Mouse (Mus musculus) heart, adult 2 months (tissue): ENCODE measurements around the gene Dbi. TPM values are rescaled to one million over a fixed set of nuclear protein-coding genes. Genes with fewer than 3 reads are reported as not detected.

Source experiments
- DNase-seq, 2 experiments: peaks; one replicate each; pipeline ENCODE4 v3.0.0; 2021
- H3K27ac ChIP-seq: fragments of 200-600 bp; 2 replicates; pipeline ENCODE4 v1.8.1; 2022
- H3K27me3 ChIP-seq: fragments of 200-500 bp; 2 replicates; pipeline ENCODE4 v1.6.1; 2012; ENCODE audit warnings: mild to moderate bottlenecking, low read length, inconsistent platforms, mixed read lengths; ENCODE audit not compliant: control insufficient read depth, insufficient read depth
- H3K36me3 ChIP-seq: fragments of 200-500 bp; 2 replicates; pipeline ENCODE4 v1.6.1; 2012; ENCODE audit warnings: low read length, inconsistent platforms; ENCODE audit not compliant: control insufficient read depth, insufficient read depth
- H3K4me1 ChIP-seq: fragments of 200-500 bp; 2 replicates; pipeline ENCODE4 v1.6.1; 2011; ENCODE audit warnings: low read length; ENCODE audit not compliant: control insufficient read depth, insufficient read depth
- H3K4me3 ChIP-seq: fragments of 200-600 bp; 2 replicates; pipeline ENCODE4 v1.8.1; 2022
- H3K79me2 ChIP-seq: fragments of 200-500 bp; replicated peaks from 2 replicates; pipeline ENCODE4 v1.6.1; 2012; ENCODE audit warnings: mild to moderate bottlenecking, inconsistent platforms, low read length, moderate library complexity, mixed read lengths; ENCODE audit not compliant: control insufficient read depth, insufficient read depth
- H3K9ac ChIP-seq: fragments of 200-500 bp; 2 replicates; pipeline ENCODE4 v1.6.1; 2012; ENCODE audit warnings: low read depth, mild to moderate bottlenecking, control low read depth, inconsistent platforms, low read length, mixed read lengths
- CTCF ChIP-seq: fragments of 200-600 bp; IDR thresholded peaks from 2 replicates; pipeline ENCODE4 v1.8.1; 2022; ENCODE audit warnings: antibody characterized with exemption, mild to moderate bottlenecking, moderate library complexity
- EP300 ChIP-seq: fragments of 200-500 bp; IDR thresholded peaks from 2 replicates; pipeline ENCODE4 v1.6.1; 2011; ENCODE audit warnings: low read depth, low read length, control low read depth; ENCODE audit not compliant: insufficient read depth
- POLR2A ChIP-seq: fragments of 200-500 bp; IDR thresholded peaks from 2 replicates; pipeline ENCODE4 v1.6.1; 2011; ENCODE audit warnings: mild to moderate bottlenecking, low read depth, low read length, control low read depth; ENCODE audit not compliant: insufficient read depth
- WGBS: fragments of 180-500 bp; shearing (Covaris S2); methylation state at CpG from one replicate; pipeline ENCODE4 v1.1.7; 2018; 5-methylcytosine and 5-hydroxymethylcytosine counted together
- intact Hi-C: fragments of 180-260 bp; cut with DNase I; formaldehyde crosslinking; loops from one replicate; pipeline ENCODE4 v1.15.1; 2025
- polyA plus RNA-seq: library from polyadenylated mRNA; depleted of rRNA; stranded (reverse); fragments of >200 nt; gene quantifications from 2 replicates; pipeline ENCODE4 v1.2.3, GENCODE M21; 2012
- total RNA-seq, 2 experiments: library from RNA; stranded (reverse); gene quantifications; 2 replicates each; pipeline ENCODE4 v1.2.3; 2021

The Dbi gene
- total and polyA plus RNA-seq, 3 experiments = 251 to 335 (median 264) TPM

- peak overlapping the region; percentile 83 for H3K4me3 ChIP-seq
- intact Hi-C loops = no loop called here
- TF ChIP-seq EP300 (no peak), POLR2A (no peak), CTCF (no peak)
- peaks cover 4% of the 10 kb centered on the region for H3K36me3 ChIP-seq
- no peak overlapping the region for H3K9ac ChIP-seq
- DNase-seq = no peak
- H3K27me3 ChIP-seq = no peaks in the 10 kb centered on the region
- H3K4me1 ChIP-seq = peaks cover 15% of the 10 kb centered on the region
- H3K79me2 ChIP-seq = no peaks in the 10 kb centered on the region
- 70% methylated on average over 4 of the region's 4 CpGs for WGBS
- peak overlapping the region; percentile 96 for H3K27ac ChIP-seq
Observed at GRCm38 (mm10) chr1:120119389-120119788, 1.5 kb downstream of the Dbi start.

- Histone ChIP-seq H3K4me3 (no peak overlapping the region), H3K27ac (no peak overlapping the region; the same call in 1 of the 2 replicates), H3K79me2 (no peaks in the 10 kb centered on the region), H3K9ac (no peak overlapping the region), H3K4me1 (peaks cover 15% of the 10 kb centered on the region), H3K27me3 (no peaks in the 10 kb centered on the region), H3K36me3 (peaks cover 4% of the 10 kb centered on the region)
- intact Hi-C loops = no loop called here
- no peak for TF ChIP-seq CTCF
- TF ChIP-seq POLR2A = no peak
- no peak for TF ChIP-seq EP300
- no peak for DNase-seq
- WGBS = 83% methylated on average over 2 of the region's 2 CpGs
Observed at GRCm38 (mm10) chr1:120118854-120119253, 2.0 kb downstream of the Dbi start.

GRCm38 (mm10) chr1:120116106-120116505 lies 4.8 kb downstream of the Dbi start:
- Histone ChIP-seq H3K27ac (peak overlapping the region; percentile 72), H3K9ac (no peak overlapping the region), H3K4me3 (no peak overlapping the region), H3K27me3 (no peaks in the 10 kb centered on the region), H3K4me1 (peaks cover 15% of the 10 kb centered on the region), H3K79me2 (no peaks in the 10 kb centered on the region), H3K36me3 (peaks cover 4% of the 10 kb centered on the region)
- TF ChIP-seq CTCF = no peak
- TF ChIP-seq POLR2A = no peak
- TF ChIP-seq EP300 = no peak
- WGBS = 53% methylated on average over 11 of the region's 11 CpGs
- DNase-seq = peak; percentile 37 to 43
- intact Hi-C loops = no loop called here

- intact Hi-C loops = loop anchor here (2.0 kb wide), 1 partner anchor 17 kb away; no protein-coding TSS in a partner anchor
- no peak overlapping the region for H3K4me3 ChIP-seq
- H3K9ac ChIP-seq = no peak overlapping the region
- no peak for TF ChIP-seq EP300
- TF ChIP-seq POLR2A = no peak
- no peak for TF ChIP-seq CTCF
- DNase-seq = peak; percentile 80 to 85
- no peaks in the 10 kb centered on the region for H3K27me3 ChIP-seq
- peak overlapping the region; percentile 72 for H3K27ac ChIP-seq
- no peaks in the 10 kb centered on the region for H3K79me2 ChIP-seq
- H3K4me1 ChIP-seq = peaks cover 15% of the 10 kb centered on the region
- peaks cover 4% of the 10 kb centered on the region for H3K36me3 ChIP-seq
- WGBS = 55% methylated on average over 9 of the region's 9 CpGs
Observed at GRCm38 (mm10) chr1:120115671-120116081, 5.2 kb downstream of the Dbi start.

GRCm38 (mm10) chr1:120112251-120113187 lies 8.4 kb downstream of the Dbi start:
- Histone ChIP-seq H3K4me3 (no peak overlapping the region), H3K27ac (no peak overlapping the region), H3K36me3 (peaks cover 2% of the 10 kb centered on the region), H3K4me1 (peaks cover 4% of the 10 kb centered on the region), H3K9ac (no peak overlapping the region), H3K27me3 (no peaks in the 10 kb centered on the region), H3K79me2 (no peaks in the 10 kb centered on the region)
- intact Hi-C loops = no loop called here
- TF ChIP-seq EP300 (no peak), POLR2A (no peak), CTCF (no peak)
- 79% methylated on average over 12 of the region's 12 CpGs for WGBS
- DNase-seq = no peak

- H3K36me3 ChIP-seq = no peaks in the 10 kb centered on the region; the same call in none of the 2 replicates
- TF ChIP-seq POLR2A (no peak), EP300 (no peak), CTCF (no peak)
- peaks cover 2% of the 10 kb centered on the region for H3K4me1 ChIP-seq
- WGBS = 89% methylated on average over 8 of the region's 8 CpGs
- no peak overlapping the region for H3K9ac ChIP-seq
- H3K4me3 ChIP-seq = no peak overlapping the region
- intact Hi-C loops = no loop called here
- H3K27me3 ChIP-seq = no peaks in the 10 kb centered on the region
- H3K79me2 ChIP-seq = no peaks in the 10 kb centered on the region
- no peak overlapping the region for H3K27ac ChIP-seq
- DNase-seq = no peak
Observed at GRCm38 (mm10) chr1:120111766-120112165, 9.1 kb downstream of the Dbi start.
